Mouse (Mus musculus) thymus, postnatal 0 days (tissue): ENCODE data around the gene Clec3b. TPM values are rescaled to one million over a fixed set of nuclear protein-coding genes. Genes with fewer than 3 reads are reported as not detected.
A peak's percentile ranks its signal among the peaks of the same experiment; 100 is the strongest.

Source experiments
- DNase-seq: peaks from one replicate; pipeline ENCODE4 v3.0.0-alpha.2; 2015; ENCODE audit warnings: low spot score
- polyA plus RNA-seq: library from polyadenylated mRNA; unstranded; fragments of >200 nt; fragmentation: Nextera tagmentation; extraction: Ambion mirVana; gene quantifications from 2 replicates; pipeline ENCODE4 v1.2.1, GENCODE M21; 2015

The Clec3b gene
- polyA plus RNA-seq, 1 experiment from 2014 or later = 2.8 TPM

DNA sequence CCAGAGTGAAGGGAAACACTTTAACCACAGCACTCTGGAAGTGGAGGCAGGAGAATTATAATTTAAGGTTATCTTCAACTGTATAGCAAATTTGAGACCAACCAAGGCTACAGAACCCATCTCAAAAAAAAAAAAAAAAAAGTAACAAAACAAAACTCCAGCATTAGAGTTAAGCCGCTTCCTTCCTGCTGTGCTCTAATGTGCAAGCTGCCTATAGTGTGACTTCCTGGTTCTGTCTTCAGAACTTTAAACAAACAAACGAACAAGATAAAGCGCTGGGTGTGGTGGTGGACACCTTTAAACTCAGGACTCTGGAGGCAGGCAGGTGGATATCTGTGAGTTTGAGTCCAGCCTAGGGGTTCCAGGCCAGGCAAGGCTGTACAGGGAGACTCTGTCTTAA is 1.3 kb downstream of the Clec3b start:
- DNase-seq = peak; percentile 57

DNA sequence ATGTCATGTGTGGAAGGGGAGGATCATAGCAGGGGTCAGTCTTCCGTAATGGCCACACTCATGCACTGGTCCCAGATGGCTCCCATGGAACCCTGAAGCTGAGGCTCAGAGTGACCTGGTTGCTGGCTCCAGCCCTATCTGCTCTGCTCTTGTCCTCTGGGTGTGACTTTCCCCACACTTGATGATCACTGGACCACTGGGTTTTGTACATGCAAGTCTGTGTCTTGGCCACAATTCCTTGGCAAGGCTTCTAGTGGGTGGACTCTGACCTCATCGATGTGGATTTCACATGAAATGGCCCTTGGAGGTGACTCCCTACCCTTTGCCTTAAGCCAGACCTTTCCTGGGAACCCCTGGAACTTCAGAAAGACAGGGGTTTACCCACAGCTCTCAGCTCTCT is 2.4 kb downstream of the Clec3b start:
- DNase-seq = no peak

DNA sequence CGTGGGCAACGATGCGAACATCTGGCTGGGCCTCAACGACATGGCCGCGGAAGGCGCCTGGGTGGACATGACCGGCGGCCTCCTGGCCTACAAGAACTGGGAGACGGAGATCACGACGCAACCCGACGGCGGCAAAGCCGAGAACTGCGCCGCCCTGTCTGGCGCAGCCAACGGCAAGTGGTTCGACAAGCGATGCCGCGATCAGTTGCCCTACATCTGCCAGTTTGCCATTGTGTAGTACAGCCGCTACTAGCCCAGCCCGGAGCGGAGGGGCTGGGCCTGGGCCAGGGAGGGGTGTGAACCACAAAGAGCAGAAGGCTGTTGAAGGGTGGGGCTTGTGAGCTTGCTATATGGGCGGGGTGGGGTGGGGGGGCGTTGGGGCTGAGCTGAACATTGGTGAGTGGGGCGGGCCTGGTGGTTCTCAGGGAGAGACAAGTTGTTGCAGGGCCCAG is 6.2 kb downstream of the Clec3b start:
- DNase-seq = no peak

DNA sequence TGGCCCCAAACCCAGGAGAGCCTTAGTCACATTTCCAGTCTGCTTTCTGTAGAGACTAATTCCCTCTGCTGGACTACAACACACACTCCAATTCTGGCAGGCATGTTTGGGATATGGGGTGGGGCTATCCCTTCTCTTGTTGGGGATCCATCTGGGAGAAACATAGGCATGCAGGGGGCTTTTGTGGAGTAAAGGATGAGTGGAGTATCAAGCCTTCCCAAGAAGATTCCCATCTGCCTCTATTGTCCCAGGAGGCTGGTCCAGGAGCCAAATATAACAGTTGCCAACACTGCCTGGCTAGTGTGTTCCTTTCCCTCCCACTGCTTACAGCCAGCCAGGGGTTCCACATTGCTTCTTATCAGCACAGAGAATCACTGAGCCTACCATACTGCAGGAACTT is 7.0 kb downstream of the Clec3b start:
- DNase-seq = no peak

DNA sequence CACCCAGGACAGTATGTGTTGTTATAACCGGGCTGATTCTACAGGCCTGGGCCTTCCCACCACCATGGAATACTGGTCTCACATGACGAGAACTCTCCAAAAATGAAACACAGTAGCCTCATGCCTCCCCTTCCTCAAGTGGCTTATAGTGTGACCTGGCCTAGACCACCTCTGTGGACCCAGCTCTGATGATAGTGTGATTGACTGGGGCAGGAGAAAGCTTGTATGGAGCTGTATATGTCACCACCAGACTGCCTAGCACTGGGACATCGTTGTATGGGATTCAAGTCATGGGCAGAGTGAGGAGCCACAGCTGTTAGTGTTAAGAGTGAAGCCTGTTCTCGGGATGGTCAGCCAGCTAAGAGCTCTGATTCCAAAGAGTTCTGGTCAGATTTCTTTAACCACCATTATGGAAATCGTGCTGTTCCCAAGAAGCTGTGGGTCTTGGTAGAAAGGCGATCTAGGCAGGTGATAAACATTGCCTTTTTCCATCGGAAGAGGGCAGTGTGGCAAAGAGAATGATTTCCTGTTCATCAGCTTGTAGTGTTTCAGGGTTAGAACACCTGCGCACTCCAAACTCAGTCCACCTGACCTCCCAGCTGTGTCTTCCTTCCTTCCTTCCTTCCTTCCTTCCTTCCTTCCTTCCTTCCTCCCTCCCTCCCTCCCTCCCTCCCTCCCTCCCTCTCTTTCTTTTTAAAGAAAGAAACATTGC is 7.5 kb downstream of the Clec3b start:
- DNase-seq = peak; percentile 73

DNA sequence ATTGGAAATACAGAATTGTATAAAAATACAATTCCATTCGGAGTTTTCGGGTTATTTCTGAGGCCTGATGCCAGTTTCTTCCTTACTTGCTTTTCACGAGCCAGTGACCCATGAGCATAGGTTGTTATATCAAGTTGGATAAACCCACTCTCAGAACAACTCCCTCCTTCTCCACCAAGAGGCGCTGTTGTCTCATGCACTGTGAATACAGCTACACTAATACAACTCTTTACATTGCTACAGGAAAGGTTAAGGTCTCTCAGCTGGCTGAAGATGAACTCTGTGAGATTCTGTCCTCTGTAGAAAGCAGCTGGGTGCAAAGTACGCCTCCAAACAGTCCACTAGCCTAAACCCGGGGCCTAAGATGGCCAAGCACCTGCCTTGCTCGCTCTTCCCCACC is 8.6 kb downstream of the Clec3b start:
- peak; percentile 64 for DNase-seq

DNA sequence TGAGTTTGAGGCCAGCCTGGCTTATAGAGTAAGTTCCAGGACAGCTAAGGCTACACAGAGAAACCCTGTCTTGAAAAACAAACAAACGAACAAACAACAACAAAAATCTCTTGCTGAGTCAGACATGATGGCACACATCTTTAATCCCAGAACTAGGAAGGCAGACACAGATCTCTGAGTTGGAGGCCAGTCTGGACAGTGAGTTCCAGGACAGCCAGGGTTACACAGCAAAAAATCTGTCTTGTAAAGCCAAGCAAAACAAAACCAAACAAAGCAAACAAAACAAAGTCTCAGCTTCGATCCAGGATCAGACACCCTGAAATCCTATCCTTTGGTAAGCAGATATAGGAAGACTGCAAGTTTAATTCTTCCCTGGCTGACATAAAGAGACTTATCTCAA is 11.0 kb downstream of the Clec3b start:
- no peak for DNase-seq

DNA sequence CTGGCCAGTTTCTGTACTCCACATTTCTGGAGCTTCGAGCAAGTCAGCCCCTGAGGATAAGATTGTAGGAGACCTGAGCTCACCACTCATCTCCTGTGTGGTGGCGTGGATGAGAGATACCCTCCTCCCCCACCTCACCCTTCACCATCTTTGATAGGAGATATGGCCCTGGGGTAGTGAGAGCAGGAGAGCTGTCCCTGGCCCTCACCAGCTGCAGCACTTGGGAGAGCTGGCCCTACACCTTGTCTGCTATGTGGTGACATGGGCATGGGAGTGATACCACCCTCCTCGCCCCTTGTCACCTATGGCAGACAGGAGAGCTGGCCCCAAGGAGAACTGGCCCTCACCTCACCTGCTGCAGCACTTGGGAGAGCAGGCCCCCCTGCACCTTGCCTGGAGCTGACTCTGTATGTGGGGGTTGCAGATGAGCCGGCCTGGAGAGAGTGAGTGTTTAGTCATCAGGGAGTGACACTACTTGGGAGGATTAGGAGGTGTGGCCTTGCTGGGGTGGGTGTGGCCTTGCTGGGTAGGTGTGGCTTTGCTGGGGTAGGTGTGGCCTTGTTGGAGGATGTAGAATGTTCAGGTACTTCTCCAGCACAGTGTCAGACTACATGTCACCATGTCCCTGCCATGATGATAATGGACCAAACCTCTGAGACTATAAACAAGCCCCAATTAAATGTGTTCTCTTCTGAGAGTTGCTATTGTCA is 12.4 kb downstream of the Clec3b start:
- DNase-seq = no peak

DNA sequence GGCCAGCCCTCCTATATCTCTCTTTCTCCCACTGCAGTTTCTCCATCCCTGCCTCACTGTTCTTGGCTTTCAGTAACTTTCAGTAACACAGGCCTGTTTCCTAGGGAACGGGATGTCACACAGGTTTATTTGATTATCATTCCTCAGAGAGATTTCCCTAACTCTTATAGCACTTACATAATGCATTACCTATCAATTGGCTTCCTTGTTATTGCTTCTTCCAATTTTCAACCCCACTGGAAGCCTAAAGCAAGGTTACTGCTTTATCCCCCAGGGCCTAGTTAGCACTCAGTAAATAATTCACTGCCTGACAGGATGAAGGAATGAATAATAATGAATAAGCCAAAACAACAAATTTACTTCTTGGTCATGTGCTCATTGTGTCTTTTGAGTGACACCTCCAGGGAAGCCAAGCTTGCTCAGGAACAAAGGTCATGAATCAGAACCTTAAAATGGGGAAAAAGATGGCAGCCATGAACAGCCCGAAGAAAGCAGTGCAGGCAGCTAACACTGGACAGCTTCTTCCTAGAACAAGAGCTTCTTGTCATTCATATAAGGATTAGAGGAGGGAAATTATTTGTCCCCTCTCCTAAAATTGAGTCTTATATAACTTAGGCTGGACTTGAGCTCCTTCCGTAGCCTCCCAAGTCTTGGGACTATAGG is 15.2 kb downstream of the Clec3b start:
- DNase-seq = no peak

DNA sequence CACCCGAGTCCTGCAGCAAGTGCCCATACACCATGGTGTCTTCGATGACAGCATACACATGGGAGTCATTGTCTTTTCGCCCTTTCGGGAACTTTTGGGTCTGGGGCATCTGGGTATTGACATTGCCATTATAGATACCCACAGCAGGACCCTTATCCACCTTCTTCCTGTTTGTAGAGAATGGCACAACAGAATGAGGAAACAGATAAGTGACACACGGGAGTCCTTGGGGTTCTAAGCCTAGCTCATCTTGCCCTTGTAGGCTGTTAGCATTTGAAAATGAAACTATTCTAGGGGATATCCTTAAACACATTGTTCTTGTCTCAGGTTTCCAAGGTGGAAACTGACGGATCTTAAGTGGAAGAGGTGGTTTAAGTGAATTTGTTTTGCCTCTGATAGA is 23.0 kb downstream of the Clec3b start:
- DNase-seq = no peak

DNA sequence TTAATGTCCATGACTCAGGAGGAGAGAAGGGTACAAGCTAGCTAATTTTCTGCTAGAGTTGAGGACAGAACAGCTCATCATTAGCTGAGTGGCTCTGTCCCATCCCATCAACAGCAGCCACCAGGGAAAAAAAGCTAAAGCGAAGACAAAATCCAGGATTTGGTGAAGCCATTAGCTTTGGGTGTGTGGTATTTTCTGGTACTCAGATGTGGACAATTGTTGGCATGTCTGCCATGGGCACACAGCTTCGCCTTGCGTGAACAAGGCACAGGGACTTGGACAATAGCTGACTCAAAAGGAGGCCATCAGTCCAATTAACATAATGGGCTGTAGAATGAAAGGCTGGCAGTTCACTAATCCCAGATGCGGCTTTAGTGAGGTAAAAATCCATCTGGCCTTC is 23.6 kb downstream of the Clec3b start:
- no peak for DNase-seq

DNA sequence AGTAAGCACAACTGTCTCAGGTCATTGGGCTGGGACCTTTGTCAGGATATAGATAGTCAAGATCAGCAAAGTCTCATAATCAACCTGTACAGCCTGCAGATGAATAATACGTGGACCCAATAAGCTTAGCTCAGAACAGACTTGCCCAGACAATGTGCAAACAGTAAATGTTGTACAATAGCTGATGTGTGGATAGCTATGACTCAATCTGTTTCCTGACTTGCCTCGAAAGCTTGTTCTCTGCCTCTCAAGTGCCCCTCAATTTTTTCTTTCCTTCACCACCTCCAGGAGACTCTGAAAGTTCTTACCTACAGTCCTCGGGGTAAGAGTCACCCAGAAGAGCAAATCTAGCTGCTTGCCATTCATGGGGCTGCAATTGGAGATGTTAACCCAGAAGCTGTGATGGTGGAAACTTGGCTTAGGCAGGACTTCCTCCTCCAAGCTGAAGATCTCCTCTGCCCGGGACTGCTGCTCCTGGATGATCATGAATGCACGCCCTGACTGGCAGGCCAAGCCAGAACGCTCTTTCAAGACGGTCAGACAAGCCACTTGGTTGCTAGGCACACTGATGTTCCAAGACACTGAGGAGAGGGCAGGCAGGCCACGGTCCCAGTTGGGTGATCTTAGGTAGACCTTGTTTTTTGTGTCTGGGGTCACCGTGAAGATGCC is 26.8 kb downstream of the Clec3b start:
- DNase-seq = no peak

DNA sequence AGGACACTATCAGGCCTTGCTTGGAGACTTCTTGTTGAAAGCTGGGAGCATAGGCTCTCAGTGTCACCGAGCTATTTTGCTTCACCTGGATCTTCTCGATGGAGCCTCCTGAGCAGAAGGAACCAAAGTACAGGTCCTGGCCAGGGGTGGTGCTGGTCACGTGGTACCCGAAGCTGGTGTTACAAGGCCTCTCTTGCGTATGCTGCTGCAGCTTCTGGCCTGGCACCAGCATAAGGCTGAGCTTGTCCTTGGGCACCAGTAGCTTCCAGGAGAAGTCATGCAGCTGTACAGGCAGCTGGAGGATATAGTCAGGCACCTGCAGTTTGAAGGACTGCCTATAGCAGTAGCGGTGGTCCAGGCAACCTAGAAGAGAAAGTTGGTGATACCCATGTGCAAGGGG is 29.3 kb downstream of the Clec3b start:
- DNase-seq = no peak

DNA sequence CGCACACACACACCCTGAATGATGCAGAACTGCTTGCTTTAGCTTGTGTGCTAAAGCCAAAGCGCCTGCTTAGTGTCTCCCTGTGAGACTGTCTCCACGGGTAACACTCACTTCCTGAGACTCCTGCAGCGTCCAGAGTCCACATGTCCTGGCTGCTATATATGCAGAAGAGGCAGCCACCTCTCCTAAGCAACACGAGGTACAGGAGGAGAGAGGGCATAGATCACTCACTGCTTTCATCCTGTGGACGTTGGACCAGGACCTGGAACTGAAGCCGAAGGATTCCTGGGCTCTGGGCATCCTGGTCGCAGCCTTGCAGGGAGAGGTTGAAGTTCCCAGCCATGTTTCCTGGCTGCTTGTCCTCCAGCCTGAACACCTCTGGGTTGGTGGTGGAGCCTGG is 32.5 kb downstream of the Clec3b start:
- DNase-seq = no peak

DNA sequence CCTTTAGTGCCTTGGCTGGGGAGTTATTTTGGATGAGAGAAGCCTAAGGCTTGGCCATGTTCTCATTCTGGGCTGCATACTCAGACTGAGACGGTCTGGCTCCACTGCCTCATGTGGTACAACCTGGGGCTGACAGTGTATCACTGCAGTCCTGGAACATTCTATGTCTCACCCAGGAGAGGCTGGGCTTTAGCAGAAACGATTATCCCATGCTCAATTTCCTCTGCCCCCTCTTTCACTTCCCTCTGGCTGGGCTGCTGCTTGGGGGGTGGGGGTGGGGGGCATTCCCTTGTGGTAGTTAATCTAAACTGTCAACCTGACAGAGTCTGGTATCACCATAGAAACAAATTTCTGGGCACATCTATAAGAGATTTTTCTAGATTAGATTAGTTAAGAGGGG is 34.8 kb downstream of the Clec3b start:
- no peak for DNase-seq

DNA sequence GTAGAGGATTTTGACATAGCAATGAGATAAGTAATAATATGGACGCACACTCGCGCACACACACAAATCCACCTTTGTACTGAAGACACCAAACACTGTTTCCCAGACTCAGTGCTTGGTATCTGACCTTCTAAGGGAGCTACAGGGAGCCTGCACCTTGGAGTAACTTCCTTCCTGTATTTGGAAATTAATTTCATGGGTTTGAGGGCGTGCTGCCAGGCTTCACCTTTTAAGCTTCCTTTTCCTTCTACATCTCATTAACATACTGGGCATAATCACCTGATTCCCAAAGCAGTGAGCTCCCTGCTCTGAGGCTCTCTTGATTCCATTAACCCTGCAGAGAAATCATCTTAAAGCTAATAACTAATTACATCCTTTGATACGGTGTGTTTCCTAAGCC is 35.4 kb downstream of the Clec3b start:
- no peak for DNase-seq

DNA sequence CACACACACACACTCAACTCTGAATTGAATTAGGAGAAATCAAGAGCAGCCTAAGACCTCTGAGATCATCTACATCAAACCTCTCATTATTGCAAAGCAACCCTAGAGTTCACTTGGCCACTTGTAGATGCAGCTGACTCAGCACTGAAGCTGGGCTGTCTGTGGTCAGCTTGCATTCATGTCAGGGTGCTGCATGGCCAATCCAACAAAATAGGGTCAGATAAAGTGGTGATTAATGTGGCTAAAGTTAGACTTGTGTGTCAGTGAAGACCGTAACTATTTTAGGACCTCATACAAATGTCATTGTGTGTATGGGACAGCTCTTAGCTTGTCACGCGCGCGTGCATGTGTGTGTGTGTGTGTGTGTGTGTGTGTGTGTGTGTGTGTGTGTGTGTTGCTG is 36.8 kb downstream of the Clec3b start:
- no peak for DNase-seq

DNA sequence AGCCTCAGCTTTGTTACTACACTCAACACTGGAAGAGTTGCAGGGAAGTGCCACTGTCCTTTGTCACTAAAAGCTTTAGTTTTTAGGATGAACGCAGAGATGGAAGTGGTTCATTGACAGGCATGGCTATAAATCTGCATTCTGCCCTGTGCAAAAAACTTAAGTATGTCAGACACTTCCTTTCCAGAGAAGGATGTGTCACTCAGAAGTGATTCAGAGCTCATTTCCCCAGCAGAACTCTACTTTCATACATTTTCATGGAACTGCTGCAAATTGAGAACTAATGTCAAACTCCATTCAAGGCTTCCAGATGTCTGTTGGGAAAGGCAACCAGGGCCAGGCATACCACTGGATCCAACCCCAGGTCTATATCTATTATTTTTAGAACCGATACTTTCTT is 37.5 kb downstream of the Clec3b start:
- no peak for DNase-seq

DNA sequence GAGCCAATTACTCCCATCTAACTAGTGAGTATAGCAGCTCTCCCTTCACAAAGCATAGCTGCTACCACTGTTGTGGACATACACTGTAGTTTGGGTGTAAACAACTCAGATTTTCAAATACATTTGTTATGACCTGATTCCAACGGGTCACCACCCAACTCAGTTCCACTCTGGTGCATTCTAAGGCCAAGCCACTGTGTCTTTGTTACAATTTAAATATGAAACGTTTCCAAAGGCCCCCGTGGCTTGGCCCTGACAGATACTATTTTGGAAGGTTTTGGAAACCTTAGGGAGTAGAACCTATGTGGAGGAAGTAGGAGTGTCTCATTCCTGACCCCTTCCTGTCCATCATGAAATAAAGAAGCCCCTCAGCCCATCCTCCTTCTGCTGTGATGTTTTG is 49.4 kb downstream of the Clec3b start:
- DNase-seq = no peak

DNA sequence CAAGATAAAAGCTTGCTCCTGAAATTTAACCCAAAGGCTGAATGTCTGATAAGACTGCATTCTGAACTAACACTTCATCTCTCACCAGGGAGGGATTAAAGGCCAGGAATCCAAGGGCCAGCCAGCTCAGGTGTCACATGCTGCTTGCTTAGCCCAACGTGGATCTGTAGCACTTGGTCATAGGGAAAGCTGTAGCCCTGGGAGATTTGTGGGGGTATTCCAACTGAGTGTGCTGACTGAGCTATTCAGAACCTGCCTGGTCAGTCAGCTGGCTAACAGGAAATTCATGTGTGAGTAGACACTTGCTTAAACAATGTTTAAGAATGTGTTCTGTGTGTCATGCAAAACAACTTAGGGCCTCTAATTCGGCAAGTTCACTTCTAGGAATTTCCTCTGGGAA is 55.8 kb downstream of the Clec3b start:
- DNase-seq = no peak

DNA sequence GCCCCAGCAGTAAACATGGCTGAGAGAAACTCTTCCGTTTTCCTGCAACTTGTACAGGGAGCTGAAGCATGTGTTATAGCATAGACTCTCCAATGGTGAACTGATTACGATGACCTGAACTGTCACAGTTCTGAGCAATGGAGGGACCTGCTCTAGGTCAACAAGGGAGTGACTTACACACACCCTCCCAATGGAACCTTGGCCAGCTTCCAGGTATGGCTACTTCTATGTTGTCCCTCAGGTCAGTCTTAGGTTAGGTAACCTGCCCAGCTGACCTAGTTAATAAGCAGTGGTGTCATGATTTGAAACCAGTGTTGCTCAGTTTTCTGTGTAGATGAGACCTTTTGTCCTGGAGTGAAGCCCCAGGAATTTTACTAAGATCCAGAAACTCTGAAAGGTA is 56.2 kb downstream of the Clec3b start:
- DNase-seq = no peak
